Mouse (Mus musculus): ENCODE measurements around the gene Mettl16. TPM values are rescaled to one million over a fixed set of nuclear protein-coding genes. Genes with fewer than 3 reads are reported as not detected.

Gene Mettl16
- polyA plus RNA-seq, 1 experiment from 2014 or later, result 32.1 TPM

GRCm38 (mm10) chr11:74865252-74865651 is 94.6 kb downstream of the Mettl16 start:
- no peak overlapping the region for H3K27ac ChIP-seq (ENCODE audit: low read depth, low read length)
- no peak overlapping the region for H3K4me3 ChIP-seq (ENCODE audit: low read depth, low read length)
- ATAC-seq, result no peak
- 84% methylated on average over 9 of the region's 9 CpGs for WGBS
- H3K9me3 ChIP-seq (replicated peaks; ENCODE audit: control insufficient read depth, low read length), result no peaks in the 10 kb centered on the region
- H3K9ac ChIP-seq (ENCODE audit: low read length), result no peak overlapping the region
- H3K36me3 ChIP-seq (ENCODE audit: control insufficient read depth, insufficient read depth, low read length), result peaks cover 43% of the 10 kb centered on the region
- DNase-seq (ENCODE audit: low spot score), result no peak
- no peaks in the 10 kb centered on the region for H3K4me1 ChIP-seq (ENCODE audit: control insufficient read depth, insufficient read depth, low read length)
- no peaks in the 10 kb centered on the region for H3K27me3 ChIP-seq (replicated peaks; ENCODE audit: control insufficient read depth, insufficient read depth, low read length)
- H3K4me2 ChIP-seq (ENCODE audit: low read length), result no peak overlapping the region

DNA sequence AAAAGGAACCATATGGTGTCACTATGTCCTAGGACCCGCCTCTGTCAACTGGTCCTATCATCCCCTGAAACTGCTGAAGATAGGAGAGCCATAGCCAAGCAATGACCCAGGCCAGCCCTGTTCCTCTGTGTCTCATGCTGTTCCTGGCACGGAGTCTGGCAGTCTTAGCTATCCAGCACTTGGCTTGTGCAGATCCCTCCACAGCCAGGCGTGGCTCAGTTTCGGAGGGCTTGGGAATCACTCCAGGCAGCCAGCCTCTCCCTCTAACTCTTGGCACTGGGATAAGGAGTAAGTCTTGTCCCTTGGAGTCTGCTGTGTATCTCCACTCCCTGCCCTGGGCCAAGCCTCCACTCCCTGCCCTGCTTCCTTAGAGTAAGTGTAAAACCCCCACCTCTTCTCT is 96.0 kb downstream of the Mettl16 start:
- H3K4me2 ChIP-seq (ENCODE audit: low read length), result no peak overlapping the region
- no peaks in the 10 kb centered on the region for H3K9me3 ChIP-seq (replicated peaks; ENCODE audit: control insufficient read depth, low read length)
- peaks cover 7% of the 10 kb centered on the region for H3K4me1 ChIP-seq (ENCODE audit: control insufficient read depth, insufficient read depth, low read length)
- H3K27ac ChIP-seq (ENCODE audit: low read depth, low read length), result no peak overlapping the region
- DNase-seq (ENCODE audit: low spot score), result peak; percentile 36
- H3K9ac ChIP-seq (ENCODE audit: low read length), result no peak overlapping the region
- ATAC-seq, result no peak
- 82% methylated on average over 4 of the region's 4 CpGs for WGBS
- no peaks in the 10 kb centered on the region for H3K27me3 ChIP-seq (replicated peaks; ENCODE audit: control insufficient read depth, insufficient read depth, low read length)
- H3K36me3 ChIP-seq (ENCODE audit: control insufficient read depth, insufficient read depth, low read length), result peaks cover 37% of the 10 kb centered on the region
- no peak overlapping the region for H3K4me3 ChIP-seq (ENCODE audit: low read depth, low read length)

DNA sequence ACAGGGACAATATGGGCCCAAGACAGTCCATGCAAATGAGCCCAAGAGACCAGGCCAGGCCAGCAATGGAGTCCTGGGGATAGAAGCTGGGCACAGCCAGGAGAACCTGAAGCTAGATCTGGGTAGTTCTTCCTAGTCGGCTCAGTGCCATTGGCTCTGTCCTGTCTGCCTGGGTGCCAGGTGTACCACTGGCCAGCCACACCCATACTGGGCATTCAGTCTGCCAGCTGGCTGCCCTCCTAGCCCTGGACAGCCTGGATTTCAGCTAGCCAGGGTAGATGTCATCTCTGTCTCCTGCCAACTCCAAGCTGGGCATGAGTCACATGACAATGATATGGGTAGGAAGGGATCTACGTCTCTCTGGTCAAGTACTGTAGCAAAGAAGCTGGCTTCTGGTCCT is 96.6 kb downstream of the Mettl16 start:
- no peaks in the 10 kb centered on the region for H3K9me3 ChIP-seq (replicated peaks; ENCODE audit: control insufficient read depth, low read length)
- no peak for ATAC-seq
- H3K4me1 ChIP-seq (ENCODE audit: control insufficient read depth, insufficient read depth, low read length), result peaks cover 8% of the 10 kb centered on the region
- H3K27me3 ChIP-seq (replicated peaks; ENCODE audit: control insufficient read depth, insufficient read depth, low read length), result no peaks in the 10 kb centered on the region
- H3K36me3 ChIP-seq (ENCODE audit: control insufficient read depth, insufficient read depth, low read length), result peaks cover 35% of the 10 kb centered on the region
- 80% methylated on average over 2 of the region's 2 CpGs for WGBS
- no peak overlapping the region for H3K4me2 ChIP-seq (ENCODE audit: low read length)
- no peak overlapping the region for H3K9ac ChIP-seq (ENCODE audit: low read length)
- no peak for DNase-seq (ENCODE audit: low spot score)
- H3K27ac ChIP-seq (ENCODE audit: low read depth, low read length), result no peak overlapping the region
- H3K4me3 ChIP-seq (ENCODE audit: low read depth, low read length), result no peak overlapping the region

- H3K4me1 ChIP-seq (ENCODE audit: control insufficient read depth, insufficient read depth, low read length), result peaks cover 8% of the 10 kb centered on the region
- no peak overlapping the region for H3K4me3 ChIP-seq (ENCODE audit: low read depth, low read length)
- no peak overlapping the region for H3K4me2 ChIP-seq (ENCODE audit: low read length)
- 88% methylated on average over 13 of the region's 13 CpGs for WGBS
- H3K27me3 ChIP-seq (replicated peaks; ENCODE audit: control insufficient read depth, insufficient read depth, low read length), result no peaks in the 10 kb centered on the region
- H3K9ac ChIP-seq (ENCODE audit: low read length), result no peak overlapping the region
- ATAC-seq, result no peak
- no peak overlapping the region for H3K27ac ChIP-seq (ENCODE audit: low read depth, low read length)
- no peak for DNase-seq (ENCODE audit: low spot score)
- peaks cover 28% of the 10 kb centered on the region for H3K36me3 ChIP-seq (ENCODE audit: control insufficient read depth, insufficient read depth, low read length)
- no peaks in the 10 kb centered on the region for H3K9me3 ChIP-seq (replicated peaks; ENCODE audit: control insufficient read depth, low read length)
Measured at GRCm38 (mm10) chr11:74868046-74868760, 97.6 kb downstream of the Mettl16 start.

DNA sequence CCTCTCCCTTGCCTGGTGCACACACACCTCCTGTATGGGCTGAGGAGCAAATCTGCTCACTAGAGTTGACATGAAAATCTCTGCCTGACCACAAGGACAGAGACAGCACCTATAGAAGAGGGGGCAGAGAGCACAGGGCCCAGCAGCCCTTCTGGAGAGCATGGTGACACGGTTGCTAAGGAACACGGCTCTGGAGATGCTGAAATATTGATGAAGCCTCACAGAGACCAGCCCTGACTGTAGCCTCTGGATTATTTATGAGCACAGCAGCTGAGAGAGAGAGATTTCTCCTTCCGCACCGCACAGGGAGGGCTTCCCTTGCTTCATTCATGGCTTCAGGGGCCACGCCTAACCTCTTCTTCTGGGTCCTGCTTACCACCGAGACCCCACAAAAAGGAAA is 99.0 kb downstream of the Mettl16 start:
- no peak overlapping the region for H3K4me2 ChIP-seq (ENCODE audit: low read length)
- no peak for DNase-seq (ENCODE audit: low spot score)
- no peak overlapping the region for H3K27ac ChIP-seq (ENCODE audit: low read depth, low read length)
- no peaks in the 10 kb centered on the region for H3K9me3 ChIP-seq (replicated peaks; ENCODE audit: control insufficient read depth, low read length)
- 87% methylated on average over 6 of the region's 6 CpGs for WGBS
- peaks cover 26% of the 10 kb centered on the region for H3K36me3 ChIP-seq (ENCODE audit: control insufficient read depth, insufficient read depth, low read length)
- no peak overlapping the region for H3K9ac ChIP-seq (ENCODE audit: low read length)
- H3K4me3 ChIP-seq (ENCODE audit: low read depth, low read length), result no peak overlapping the region
- no peak for ATAC-seq
- H3K27me3 ChIP-seq (replicated peaks; ENCODE audit: control insufficient read depth, insufficient read depth, low read length), result no peaks in the 10 kb centered on the region
- H3K4me1 ChIP-seq (ENCODE audit: control insufficient read depth, insufficient read depth, low read length), result peaks cover 8% of the 10 kb centered on the region

DNA sequence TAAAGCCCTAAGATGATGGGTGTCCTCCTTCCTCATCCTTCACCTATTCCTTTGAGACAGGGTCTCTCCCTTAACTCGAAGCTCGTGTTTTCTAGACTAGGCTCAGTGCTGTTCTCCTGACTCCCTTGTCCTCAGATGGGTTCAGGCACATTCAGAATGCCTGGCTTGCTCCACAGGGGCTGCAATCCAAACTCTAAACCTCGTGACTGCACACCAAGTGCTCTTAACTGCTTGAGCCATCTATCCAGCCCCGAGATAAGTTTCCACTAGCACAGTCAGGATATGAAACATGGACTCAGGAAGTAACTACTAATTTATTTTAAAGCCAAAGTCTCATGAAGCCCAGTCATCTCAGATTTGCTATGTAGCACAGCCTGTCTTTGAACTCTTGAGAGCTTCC is 99.9 kb downstream of the Mettl16 start:
- H3K9ac ChIP-seq (ENCODE audit: low read length), result no peak overlapping the region
- DNase-seq (ENCODE audit: low spot score), result no peak
- H3K4me3 ChIP-seq (ENCODE audit: low read depth, low read length), result no peak overlapping the region
- H3K4me1 ChIP-seq (ENCODE audit: control insufficient read depth, insufficient read depth, low read length), result peaks cover 8% of the 10 kb centered on the region
- 83% methylated on average over 4 of the region's 4 CpGs for WGBS
- no peaks in the 10 kb centered on the region for H3K9me3 ChIP-seq (replicated peaks; ENCODE audit: control insufficient read depth, low read length)
- peaks cover 20% of the 10 kb centered on the region for H3K36me3 ChIP-seq (ENCODE audit: control insufficient read depth, insufficient read depth, low read length)
- no peak overlapping the region for H3K4me2 ChIP-seq (ENCODE audit: low read length)
- no peaks in the 10 kb centered on the region for H3K27me3 ChIP-seq (replicated peaks; ENCODE audit: control insufficient read depth, insufficient read depth, low read length)
- ATAC-seq, result no peak
- no peak overlapping the region for H3K27ac ChIP-seq (ENCODE audit: low read depth, low read length)

GRCm38 (mm10) chr11:74870991-74871622 is 100.5 kb downstream of the Mettl16 start:
- Histone ChIP-seq H3K27ac (ENCODE audit: low read depth, low read length) (peak overlapping the region; percentile 64; the same call in 1 of the 2 replicates), H3K27me3 (replicated peaks; ENCODE audit: control insufficient read depth, insufficient read depth, low read length) (no peaks in the 10 kb centered on the region), H3K4me3 (ENCODE audit: low read depth, low read length) (no peak overlapping the region), H3K36me3 (ENCODE audit: control insufficient read depth, insufficient read depth, low read length) (peaks cover 20% of the 10 kb centered on the region), H3K9ac (ENCODE audit: low read length) (peak overlapping the region; percentile 30; the same call in 1 of the 2 replicates), H3K4me2 (ENCODE audit: low read length) (0 out of 2 replicates have a peak overlapping the region, but pooled peaks have one; percentile 15), H3K4me1 (ENCODE audit: control insufficient read depth, insufficient read depth, low read length) (peaks cover 8% of the 10 kb centered on the region), H3K9me3 (replicated peaks; ENCODE audit: control insufficient read depth, low read length) (no peaks in the 10 kb centered on the region)
- DNase-seq (ENCODE audit: low spot score), result peak; percentile 64
- no peak for ATAC-seq
- 13% methylated on average over 12 of the region's 12 CpGs for WGBS

- 58% methylated on average over 3 of the region's 3 CpGs for WGBS
- Histone ChIP-seq H3K4me2 (ENCODE audit: low read length) (no peak overlapping the region), H3K4me3 (ENCODE audit: low read depth, low read length) (no peak overlapping the region), H3K27me3 (replicated peaks; ENCODE audit: control insufficient read depth, insufficient read depth, low read length) (no peaks in the 10 kb centered on the region), H3K4me1 (ENCODE audit: control insufficient read depth, insufficient read depth, low read length) (peaks cover 22% of the 10 kb centered on the region), H3K27ac (ENCODE audit: low read depth, low read length) (no peak overlapping the region), H3K9me3 (replicated peaks; ENCODE audit: control insufficient read depth, low read length) (no peaks in the 10 kb centered on the region), H3K9ac (ENCODE audit: low read length) (no peak overlapping the region), H3K36me3 (ENCODE audit: control insufficient read depth, insufficient read depth, low read length) (no peaks in the 10 kb centered on the region)
- no peak for DNase-seq (ENCODE audit: low spot score)
- ATAC-seq, result no peak
Measured at GRCm38 (mm10) chr11:74874630-74875029, 104.0 kb downstream of the Mettl16 start.

- Histone ChIP-seq H3K9me3 (replicated peaks; ENCODE audit: control insufficient read depth, low read length) (no peaks in the 10 kb centered on the region), H3K27ac (ENCODE audit: low read depth, low read length) (peak overlapping the region; percentile 70), H3K4me1 (ENCODE audit: control insufficient read depth, insufficient read depth, low read length) (peaks cover 14% of the 10 kb centered on the region), H3K4me3 (ENCODE audit: low read depth, low read length) (peak overlapping the region; percentile 2; the same call in 1 of the 2 replicates), H3K9ac (ENCODE audit: low read length) (peak overlapping the region; percentile 29; the same call in 1 of the 2 replicates), H3K4me2 (ENCODE audit: low read length) (peak overlapping the region; percentile 37), H3K36me3 (ENCODE audit: control insufficient read depth, insufficient read depth, low read length) (no peaks in the 10 kb centered on the region), H3K27me3 (replicated peaks; ENCODE audit: control insufficient read depth, insufficient read depth, low read length) (no peaks in the 10 kb centered on the region)
- ATAC-seq, result peak; percentile 94
- DNase-seq (ENCODE audit: low spot score), result peak; percentile 90
- 1% methylated on average over 9 of the region's 9 CpGs for WGBS
Measured at GRCm38 (mm10) chr11:74876801-74877200, 106.2 kb downstream of the Mettl16 start.
